Mouse (Mus musculus) small intestine, adult 2 months (tissue): ENCODE data around the gene Abcc8.

Experiments
- CTCF ChIP-seq: fragments of 200-500 bp; IDR thresholded peaks from 2 replicates; pipeline ENCODE4 v1.5.1; 2012; ENCODE audit warnings: low read depth, mild to moderate bottlenecking, control low read depth, inconsistent platforms, low read length, moderate library complexity, mixed read lengths; ENCODE audit not compliant: insufficient replicate concordance, insufficient read length; ENCODE audit errors: extremely low read depth
- POLR2A ChIP-seq: fragments of 200-500 bp; IDR thresholded peaks from 2 replicates; pipeline ENCODE4 v1.6.1; 2012; ENCODE audit warnings: low read depth, mild to moderate bottlenecking, control low read depth, inconsistent platforms, low read length, moderate library complexity

- no peak for TF ChIP-seq CTCF
- TF ChIP-seq POLR2A = no peak
Measured at GRCm38 (mm10) chr7:46138329-46138930, 41.4 kb downstream of the Abcc8 start.
